Mouse (Mus musculus) liver, embryonic 14.5 days (tissue): ENCODE results near the gene Gm5294.

Experiments used
- CTCF ChIP-seq: IDR thresholded peaks from 2 replicates; pipeline ENCODE4 v1.5.1; 2016; ENCODE audit warnings: antibody characterized with exemption, low read depth, control low read depth
- EP300 ChIP-seq: IDR thresholded peaks from 2 replicates; pipeline ENCODE4 v1.6.1; 2016; ENCODE audit warnings: antibody characterized with exemption, low read depth

DNA sequence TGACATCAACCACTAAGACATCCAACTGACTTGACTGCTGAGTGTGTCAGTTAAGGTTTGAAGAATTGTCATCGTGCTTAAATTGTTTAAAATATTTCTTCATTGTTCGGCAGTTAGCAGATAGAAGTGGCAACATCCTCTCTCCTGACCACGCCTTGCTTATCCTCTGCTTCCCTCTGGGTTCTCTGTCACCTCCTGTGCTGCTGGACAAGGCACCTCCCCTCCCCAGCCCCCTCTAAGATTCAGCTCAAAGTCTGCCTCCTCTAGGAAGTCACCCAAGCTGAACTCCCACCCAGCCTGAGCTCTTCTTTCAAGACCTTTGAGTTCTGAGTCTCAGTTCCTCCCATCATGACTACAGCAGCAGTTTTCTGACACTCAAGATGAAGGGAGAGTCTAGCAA lies 15.0 kb downstream of the Gm5294 start:
- TF ChIP-seq CTCF = no peak
- no peak for TF ChIP-seq EP300
